Mouse (Mus musculus): ENCODE measurements around the gene E030025P04Rik. TPM values are rescaled to one million over a fixed set of nuclear protein-coding genes. Genes with fewer than 3 reads are reported as not detected.

The E030025P04Rik gene
- polyA plus RNA-seq (2012; rRNA removed), result not detected in 2 replicates

GRCm38 (mm10) chr11:109144236-109144635 is at the start of gene E030025P04Rik:
Gene E030025P04Rik (minus strand): TSS chr11:109144369.
- no peak within 1 kb of the TSS for H3K27ac ChIP-seq (ENCODE audit: insufficient read depth, low read length)
- WGBS, result 71% methylated on average over 4 of the region's 4 CpGs
- H3K36me3 ChIP-seq (ENCODE audit: control insufficient read depth, insufficient read depth, low read length), result no peaks in the 10 kb centered on the region
- no peak for DNase-seq (ENCODE audit: low read depth in 1 of 2, low spot score in 2 of 2)
- no peak within 1 kb of the TSS for H3K4me3 ChIP-seq (ENCODE audit: extremely low read depth, insufficient read depth, insufficient read length)
- no peaks in the 10 kb centered on the region for H3K4me1 ChIP-seq (ENCODE audit: control insufficient read depth, insufficient read depth, insufficient read length)
- TF ChIP-seq CTCF (IDR thresholded peaks at IDR 0.05; ENCODE audit: extremely low read depth, insufficient read depth, insufficient read length, insufficient replicate concordance) (no peak), POLR2A (IDR thresholded peaks at IDR 0.05; ENCODE audit: low read depth, low read length) (no peak)
- no peaks in the 10 kb centered on the region for H3K27me3 ChIP-seq (ENCODE audit: control insufficient read depth, insufficient read depth, low read length)

GRCm38 (mm10) chr11:109192673-109193557 is 48.7 kb upstream of the E030025P04Rik start:
- Histone ChIP-seq H3K27me3 (ENCODE audit: control insufficient read depth, insufficient read depth, low read length) (no peaks in the 10 kb centered on the region), H3K4me3 (ENCODE audit: extremely low read depth, insufficient read depth, insufficient read length) (no peak overlapping the region), H3K36me3 (ENCODE audit: control insufficient read depth, insufficient read depth, low read length) (no peaks in the 10 kb centered on the region), H3K4me1 (ENCODE audit: control insufficient read depth, insufficient read depth, insufficient read length) (no peaks in the 10 kb centered on the region), H3K27ac (ENCODE audit: insufficient read depth, low read length) (no peak overlapping the region)
- 60% methylated on average over 15 of the region's 15 CpGs for WGBS
- peak in 1 of 2 experiments; percentile 18 for DNase-seq (ENCODE audit: low read depth in 1 of 2, low spot score in 2 of 2)
- TF ChIP-seq CTCF (IDR thresholded peaks at IDR 0.05; ENCODE audit: extremely low read depth, insufficient read depth, insufficient read length, insufficient replicate concordance) (peak; percentile 53; the same call in 1 of the 2 replicates), POLR2A (IDR thresholded peaks at IDR 0.05; ENCODE audit: low read depth, low read length) (no peak)

- Histone ChIP-seq H3K36me3 (ENCODE audit: control insufficient read depth, insufficient read depth, low read length) (no peaks in the 10 kb centered on the region), H3K4me3 (ENCODE audit: extremely low read depth, insufficient read depth, insufficient read length) (no peak overlapping the region), H3K4me1 (ENCODE audit: control insufficient read depth, insufficient read depth, insufficient read length) (no peaks in the 10 kb centered on the region), H3K27ac (ENCODE audit: insufficient read depth, low read length) (no peak overlapping the region), H3K27me3 (ENCODE audit: control insufficient read depth, insufficient read depth, low read length) (no peaks in the 10 kb centered on the region)
- DNase-seq (ENCODE audit: low read depth in 1 of 2, low spot score in 2 of 2), result no peak
- TF ChIP-seq POLR2A (IDR thresholded peaks at IDR 0.05; ENCODE audit: low read depth, low read length) (no peak), CTCF (IDR thresholded peaks at IDR 0.05; ENCODE audit: extremely low read depth, insufficient read depth, insufficient read length, insufficient replicate concordance) (no peak)
- 90% methylated on average over 5 of the region's 5 CpGs for WGBS
Observed at GRCm38 (mm10) chr11:109188235-109188634, 44.1 kb upstream of the E030025P04Rik start.

- 68% methylated on average over 6 of the region's 6 CpGs for WGBS
- no peak overlapping the region for H3K4me3 ChIP-seq (ENCODE audit: extremely low read depth, insufficient read depth, insufficient read length)
- no peak overlapping the region for H3K27ac ChIP-seq (ENCODE audit: insufficient read depth, low read length)
- H3K27me3 ChIP-seq (ENCODE audit: control insufficient read depth, insufficient read depth, low read length), result no peaks in the 10 kb centered on the region
- H3K4me1 ChIP-seq (ENCODE audit: control insufficient read depth, insufficient read depth, insufficient read length), result no peaks in the 10 kb centered on the region
- TF ChIP-seq CTCF (IDR thresholded peaks at IDR 0.05; ENCODE audit: extremely low read depth, insufficient read depth, insufficient read length, insufficient replicate concordance) (no peak), POLR2A (IDR thresholded peaks at IDR 0.05; ENCODE audit: low read depth, low read length) (no peak)
- DNase-seq (ENCODE audit: low read depth in 1 of 2, low spot score in 2 of 2), result no peak
- H3K36me3 ChIP-seq (ENCODE audit: control insufficient read depth, insufficient read depth, low read length), result no peaks in the 10 kb centered on the region
Observed at GRCm38 (mm10) chr11:109187631-109188184, 43.5 kb upstream of the E030025P04Rik start.

GRCm38 (mm10) chr11:109181118-109181517 is 36.9 kb upstream of the E030025P04Rik start:
- H3K27ac ChIP-seq (ENCODE audit: insufficient read depth, low read length), result no peak overlapping the region
- TF ChIP-seq CTCF (IDR thresholded peaks at IDR 0.05; ENCODE audit: extremely low read depth, insufficient read depth, insufficient read length, insufficient replicate concordance) (no peak), POLR2A (IDR thresholded peaks at IDR 0.05; ENCODE audit: low read depth, low read length) (no peak)
- H3K4me1 ChIP-seq (ENCODE audit: control insufficient read depth, insufficient read depth, insufficient read length), result no peaks in the 10 kb centered on the region
- no peaks in the 10 kb centered on the region for H3K36me3 ChIP-seq (ENCODE audit: control insufficient read depth, insufficient read depth, low read length)
- WGBS, result 74% methylated on average over 7 of the region's 7 CpGs
- no peaks in the 10 kb centered on the region for H3K27me3 ChIP-seq (ENCODE audit: control insufficient read depth, insufficient read depth, low read length)
- DNase-seq (ENCODE audit: low read depth in 1 of 2, low spot score in 2 of 2), result no peak
- H3K4me3 ChIP-seq (ENCODE audit: extremely low read depth, insufficient read depth, insufficient read length), result no peak overlapping the region

GRCm38 (mm10) chr11:109180290-109180689 is 36.1 kb upstream of the E030025P04Rik start:
- WGBS, result 85% methylated on average over 11 of the region's 11 CpGs
- H3K27me3 ChIP-seq (ENCODE audit: control insufficient read depth, insufficient read depth, low read length), result no peaks in the 10 kb centered on the region
- H3K27ac ChIP-seq (ENCODE audit: insufficient read depth, low read length), result no peak overlapping the region
- DNase-seq (ENCODE audit: low read depth in 1 of 2, low spot score in 2 of 2), result no peak
- no peak for TF ChIP-seq POLR2A (IDR thresholded peaks at IDR 0.05; ENCODE audit: low read depth, low read length)
- no peak for TF ChIP-seq CTCF (IDR thresholded peaks at IDR 0.05; ENCODE audit: extremely low read depth, insufficient read depth, insufficient read length, insufficient replicate concordance)
- H3K4me3 ChIP-seq (ENCODE audit: extremely low read depth, insufficient read depth, insufficient read length), result no peak overlapping the region
- no peaks in the 10 kb centered on the region for H3K4me1 ChIP-seq (ENCODE audit: control insufficient read depth, insufficient read depth, insufficient read length)
- H3K36me3 ChIP-seq (ENCODE audit: control insufficient read depth, insufficient read depth, low read length), result no peaks in the 10 kb centered on the region
